Mouse (Mus musculus): ENCODE measurements around the gene Ankrd45. TPM values are rescaled to one million over a fixed set of nuclear protein-coding genes. Genes with fewer than 3 reads are reported as not detected.
"Not testable (repeated sequence)": the region's sequence is repeated elsewhere in the genome, so short reads cannot be mapped to it uniquely, and the experiment has no call there.

Ankrd45 gene
- polyA plus RNA-seq, 1 experiment from 2014 or later = 0.53 TPM

DNA sequence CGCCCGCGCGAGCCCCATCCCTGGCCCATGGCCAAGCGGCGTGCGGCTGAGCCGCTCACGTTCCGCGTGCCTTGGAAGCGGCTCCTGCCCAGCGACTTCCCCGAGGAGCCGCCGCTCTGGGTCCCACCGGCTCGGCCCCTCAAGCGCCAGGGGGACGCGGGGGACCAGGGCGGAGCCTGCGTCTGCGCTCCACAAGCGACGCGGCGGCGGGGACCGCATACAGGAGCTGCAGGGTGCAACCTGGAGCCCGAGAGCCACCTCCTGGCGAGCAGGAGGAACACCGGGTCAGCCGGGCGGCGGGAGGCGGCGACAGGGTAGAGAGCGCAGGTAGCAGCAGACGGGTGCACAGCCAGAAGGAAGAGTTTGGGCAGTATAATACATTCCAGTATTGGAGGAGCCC, 28.2 kb downstream of the Ankrd45 start:
- H3K27me3 ChIP-seq (replicated peaks; ENCODE audit: control insufficient read depth, insufficient read depth, low read length) = peaks cover 49% of the 10 kb centered on the region

DNA sequence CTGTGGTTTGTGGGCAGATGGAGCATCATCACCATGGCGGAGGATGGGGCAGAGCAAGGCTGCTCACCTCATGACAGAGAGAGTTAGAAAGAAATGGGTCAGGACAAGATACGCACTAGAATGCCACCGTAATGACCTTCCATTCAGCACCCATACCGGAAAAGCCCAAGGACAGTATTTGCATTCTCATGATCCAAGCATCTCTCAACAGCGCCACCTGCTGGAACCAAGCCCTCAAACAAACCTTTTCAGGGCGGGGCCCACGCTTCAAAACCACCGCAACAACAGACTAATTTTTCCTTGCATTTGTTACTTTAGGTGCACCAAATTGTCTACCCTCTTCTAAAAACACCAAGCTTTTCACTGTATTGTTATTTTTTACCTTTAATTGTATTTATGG, 38.2 kb downstream of the Ankrd45 start:
- H3K9ac ChIP-seq (ENCODE audit: low read depth, low read length) = no peak overlapping the region
- H3K36me3 ChIP-seq (ENCODE audit: control insufficient read depth, insufficient read depth, low read length) = no peaks in the 10 kb centered on the region
- H3K4me3 ChIP-seq (ENCODE audit: low read depth, low read length) = no peak overlapping the region
- H3K9me3 ChIP-seq (ENCODE audit: control insufficient read depth, low read length) = 0 out of 2 replicates have a peak, but pooled peaks cover 3% of the 10 kb centered on the region
- H3K27me3 ChIP-seq (replicated peaks; ENCODE audit: control insufficient read depth, insufficient read depth, low read length) = no peaks in the 10 kb centered on the region
- no peak overlapping the region for H3K27ac ChIP-seq (ENCODE audit: low read depth, low read length)
- no peaks in the 10 kb centered on the region for H3K4me1 ChIP-seq (replicated peaks; ENCODE audit: control insufficient read depth, insufficient read depth, low read length)
- no peak; the same call in 1 of the 2 replicates for ATAC-seq (replicated peaks; ENCODE audit: low FRiP score)
- no peak overlapping the region for H3K4me2 ChIP-seq
- peak; percentile 56 for DNase-seq (ENCODE audit: low spot score)
- WGBS = 36% methylated on average over 8 of the region's 8 CpGs

More for the DNA sequence above, 28.2 kb downstream of the Ankrd45 start:
- Histone ChIP-seq H3K4me3 (ENCODE audit: low read depth, low read length) (peak overlapping the region; percentile 57), H3K36me3 (ENCODE audit: control insufficient read depth, insufficient read depth, low read length) (no peaks in the 10 kb centered on the region), H3K4me2 (peak overlapping the region; percentile 78), H3K27ac (ENCODE audit: low read depth, low read length) (no peak overlapping the region), H3K4me1 (replicated peaks; ENCODE audit: control insufficient read depth, insufficient read depth, low read length) (no peaks in the 10 kb centered on the region), H3K9ac (ENCODE audit: low read depth, low read length) (peak overlapping the region; percentile 47; the same call in 1 of the 2 replicates), H3K9me3 (ENCODE audit: control insufficient read depth, low read length) (no peaks in the 10 kb centered on the region)
- peak; percentile 81 for DNase-seq (ENCODE audit: low spot score)
- WGBS = 2% methylated on average over 40 of the region's 40 CpGs
- peak; percentile 87 for ATAC-seq (replicated peaks; ENCODE audit: low FRiP score)

DNA sequence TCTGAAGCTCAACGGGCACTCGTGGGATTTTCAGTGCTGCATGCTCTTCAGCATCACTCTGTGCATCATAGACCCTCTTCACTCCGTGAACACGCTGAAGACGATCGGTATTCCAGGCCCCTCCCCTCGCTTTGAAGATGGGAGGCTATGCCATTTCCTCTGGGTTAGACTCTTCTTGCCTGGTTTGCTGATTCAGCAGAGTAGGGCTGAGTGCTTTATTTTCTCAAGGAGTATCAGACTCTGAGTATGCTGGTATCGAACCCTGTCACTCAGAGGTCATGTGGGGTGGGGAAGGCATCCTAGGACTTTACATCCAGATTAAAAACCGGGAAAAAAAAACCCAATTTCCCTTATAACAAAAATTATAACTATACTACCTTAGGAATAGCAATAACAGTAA, 39.9 kb downstream of the Ankrd45 start:
- DNase-seq (ENCODE audit: low spot score) = no peak
- Histone ChIP-seq H3K27ac (ENCODE audit: low read depth, low read length) (no peak overlapping the region), H3K36me3 (ENCODE audit: control insufficient read depth, insufficient read depth, low read length) (no peaks in the 10 kb centered on the region), H3K9me3 (ENCODE audit: control insufficient read depth, low read length) (0 out of 2 replicates have a peak, but pooled peaks cover 3% of the 10 kb centered on the region), H3K27me3 (replicated peaks; ENCODE audit: control insufficient read depth, insufficient read depth, low read length) (no peaks in the 10 kb centered on the region), H3K4me2 (no peak overlapping the region), H3K4me1 (replicated peaks; ENCODE audit: control insufficient read depth, insufficient read depth, low read length) (no peaks in the 10 kb centered on the region), H3K9ac (ENCODE audit: low read depth, low read length) (no peak overlapping the region), H3K4me3 (ENCODE audit: low read depth, low read length) (no peak overlapping the region)
- WGBS = 83% methylated on average over 9 of the region's 9 CpGs
- no peak for ATAC-seq (replicated peaks; ENCODE audit: low FRiP score)

DNA sequence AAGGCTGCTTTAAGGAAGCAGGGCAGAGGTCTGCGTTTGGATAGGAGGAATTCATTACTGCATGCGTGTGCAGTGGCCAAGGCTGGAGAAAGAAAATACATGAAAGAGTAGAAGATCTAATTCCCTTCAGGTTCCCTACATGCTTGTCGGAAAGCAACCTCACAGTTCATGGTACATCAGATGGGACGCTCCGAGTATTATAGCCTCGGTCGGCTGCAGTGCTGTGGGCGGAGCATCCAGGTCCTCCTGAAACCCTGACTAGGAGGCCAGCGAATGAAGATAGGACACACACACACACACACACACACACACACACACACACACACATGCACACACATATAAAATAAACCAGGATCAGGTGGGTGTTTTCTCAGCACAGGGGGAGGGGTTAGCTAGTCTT, 41.2 kb downstream of the Ankrd45 start:
- WGBS = 70% methylated on average over 9 of the region's 9 CpGs
- H3K4me2 ChIP-seq = no peak overlapping the region
- DNase-seq (ENCODE audit: low spot score) (no peak), ATAC-seq (replicated peaks; ENCODE audit: low FRiP score) (no peak)
- H3K27me3 ChIP-seq (replicated peaks; ENCODE audit: control insufficient read depth, insufficient read depth, low read length) = no peaks in the 10 kb centered on the region
- no peaks in the 10 kb centered on the region for H3K36me3 ChIP-seq (ENCODE audit: control insufficient read depth, insufficient read depth, low read length)
- H3K4me3 ChIP-seq (ENCODE audit: low read depth, low read length) = no peak overlapping the region
- H3K4me1 ChIP-seq (replicated peaks; ENCODE audit: control insufficient read depth, insufficient read depth, low read length) = no peaks in the 10 kb centered on the region
- H3K9ac ChIP-seq (ENCODE audit: low read depth, low read length) = no peak overlapping the region
- H3K9me3 ChIP-seq (ENCODE audit: control insufficient read depth, low read length) = 0 out of 2 replicates have a peak, but pooled peaks cover 3% of the 10 kb centered on the region
- no peak overlapping the region for H3K27ac ChIP-seq (ENCODE audit: low read depth, low read length)

DNA sequence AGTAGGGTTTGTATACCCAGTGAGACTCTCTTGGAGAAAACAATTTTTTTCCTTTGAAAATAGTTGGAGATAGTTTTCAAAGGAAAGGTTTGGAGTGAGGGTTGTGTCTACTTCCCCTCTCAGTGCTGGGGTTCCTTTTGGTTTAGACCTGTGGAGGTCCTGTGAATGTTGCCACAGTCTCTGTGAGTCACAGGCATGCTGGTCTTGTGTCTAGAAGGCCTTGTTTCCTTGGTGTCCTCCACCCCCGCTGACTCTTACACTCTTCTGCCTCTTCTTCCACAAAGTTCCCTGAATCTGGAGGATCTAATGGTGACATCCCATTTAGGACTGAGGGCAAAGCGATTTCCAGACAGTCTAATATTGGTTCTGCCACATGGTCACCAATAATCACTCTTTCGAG, 42.9 kb downstream of the Ankrd45 start:
- no peaks in the 10 kb centered on the region for H3K36me3 ChIP-seq (ENCODE audit: control insufficient read depth, insufficient read depth, low read length)
- WGBS = 81% methylated on average over 3 of the region's 3 CpGs
- H3K9me3 ChIP-seq (ENCODE audit: control insufficient read depth, low read length) = no peaks in the 10 kb centered on the region
- no peak for ATAC-seq (replicated peaks; ENCODE audit: low FRiP score)
- no peak overlapping the region for H3K9ac ChIP-seq (ENCODE audit: low read depth, low read length)
- no peaks in the 10 kb centered on the region for H3K4me1 ChIP-seq (replicated peaks; ENCODE audit: control insufficient read depth, insufficient read depth, low read length)
- H3K27me3 ChIP-seq (replicated peaks; ENCODE audit: control insufficient read depth, insufficient read depth, low read length) = no peaks in the 10 kb centered on the region
- H3K4me2 ChIP-seq = no peak overlapping the region
- H3K27ac ChIP-seq (ENCODE audit: low read depth, low read length) = no peak overlapping the region
- DNase-seq (ENCODE audit: low spot score) = no peak
- H3K4me3 ChIP-seq (ENCODE audit: low read depth, low read length) = no peak overlapping the region

DNA sequence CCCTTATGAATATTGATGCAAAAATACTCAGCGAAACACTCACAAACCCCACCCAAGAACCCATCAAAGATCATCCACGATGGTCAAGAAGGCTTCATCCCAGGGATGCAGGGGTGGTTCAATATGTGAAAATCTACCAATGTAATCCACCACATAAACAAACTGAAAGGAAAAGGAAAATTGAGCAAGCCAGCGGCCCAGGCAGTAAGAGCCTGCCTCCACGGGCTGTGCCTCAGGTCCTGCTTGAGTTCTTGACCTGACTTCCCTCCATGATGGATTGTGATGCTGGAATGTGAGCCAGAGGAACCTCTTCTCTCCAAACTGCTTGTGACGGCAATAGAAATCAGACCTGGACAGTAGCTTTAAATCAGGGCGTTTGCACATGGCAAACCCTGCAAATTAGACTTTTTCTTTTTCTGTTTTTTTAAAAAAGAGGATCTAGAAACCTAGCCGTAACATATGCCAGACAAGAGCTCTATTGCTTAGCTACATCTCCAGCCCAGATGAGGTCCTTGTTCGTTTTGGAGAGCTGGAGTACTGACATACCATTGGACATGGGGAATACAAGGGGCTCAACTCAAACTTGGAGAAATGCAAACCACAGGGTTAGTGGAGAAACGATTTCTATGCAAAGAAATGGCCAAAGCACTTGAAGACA, 47.9 kb downstream of the Ankrd45 start:
- Histone ChIP-seq H3K4me1 (replicated peaks; ENCODE audit: control insufficient read depth, insufficient read depth, low read length) (no peaks in the 10 kb centered on the region), H3K4me3 (ENCODE audit: low read depth, low read length) (no peak overlapping the region), H3K4me2 (no peak overlapping the region), H3K36me3 (ENCODE audit: control insufficient read depth, insufficient read depth, low read length) (no peaks in the 10 kb centered on the region), H3K27ac (ENCODE audit: low read depth, low read length) (no peak overlapping the region), H3K9ac (ENCODE audit: low read depth, low read length) (no peak overlapping the region), H3K27me3 (replicated peaks; ENCODE audit: control insufficient read depth, insufficient read depth, low read length) (no peaks in the 10 kb centered on the region), H3K9me3 (ENCODE audit: control insufficient read depth, low read length) (no peaks in the 10 kb centered on the region)
- ATAC-seq (replicated peaks; ENCODE audit: low FRiP score) = no peak
- 70% methylated on average over 9 of the region's 9 CpGs for WGBS
- DNase-seq (ENCODE audit: low spot score) = no peak

DNA sequence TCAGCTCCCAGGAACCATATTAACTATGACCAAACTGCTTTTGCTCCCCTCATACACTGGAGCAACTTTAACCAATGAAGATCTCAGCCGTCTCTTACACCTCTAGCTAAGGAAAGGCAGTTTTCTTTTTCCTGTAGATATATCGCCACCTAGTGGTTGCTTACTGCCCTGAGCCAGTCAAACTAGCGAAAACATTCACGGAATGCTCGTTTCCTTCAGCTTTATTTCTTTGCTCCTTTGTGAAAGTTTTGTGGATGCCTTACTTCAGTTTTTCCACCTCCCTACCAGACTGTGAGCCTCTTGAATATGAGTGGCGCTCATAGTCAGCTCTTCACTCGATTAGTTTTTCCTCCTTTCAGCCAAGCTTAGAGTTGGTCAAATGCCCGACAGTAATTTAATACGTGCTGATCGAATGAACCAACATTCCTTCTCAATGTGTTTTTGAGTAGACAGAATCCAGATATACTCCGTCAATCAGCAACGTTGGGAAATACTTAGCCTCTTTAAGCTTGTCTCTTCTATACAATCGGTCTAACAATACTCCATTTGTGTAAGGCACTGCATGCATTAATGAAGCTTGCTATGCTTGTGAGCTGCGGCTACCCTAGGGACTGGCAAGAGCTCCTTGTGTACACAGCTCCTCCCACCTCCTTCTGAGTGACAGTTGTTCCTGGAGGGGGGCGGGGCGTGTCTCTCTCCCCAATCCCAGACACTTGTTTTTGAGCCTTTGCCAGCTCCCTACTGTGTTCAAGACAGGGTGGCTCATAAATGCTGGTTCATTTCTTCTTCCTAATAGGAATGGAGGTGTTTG, 53.3 kb downstream of the Ankrd45 start:
- Histone ChIP-seq H3K4me1 (replicated peaks; ENCODE audit: control insufficient read depth, insufficient read depth, low read length) (no peaks in the 10 kb centered on the region; the same call in 1 of the 2 replicates), H3K4me2 (peak overlapping the region; percentile 83), H3K9ac (ENCODE audit: low read depth, low read length) (peak overlapping the region; percentile 70), H3K9me3 (ENCODE audit: control insufficient read depth, low read length) (no peaks in the 10 kb centered on the region), H3K4me3 (ENCODE audit: low read depth, low read length) (peak overlapping the region; percentile 56), H3K27me3 (replicated peaks; ENCODE audit: control insufficient read depth, insufficient read depth, low read length) (no peaks in the 10 kb centered on the region), H3K36me3 (ENCODE audit: control insufficient read depth, insufficient read depth, low read length) (no peaks in the 10 kb centered on the region), H3K27ac (ENCODE audit: low read depth, low read length) (no peak overlapping the region)
- under 1% methylated on average over 16 of the region's 16 CpGs for WGBS
- ATAC-seq (replicated peaks; ENCODE audit: low FRiP score) = peak; percentile 97
- DNase-seq (ENCODE audit: low spot score) = peak; percentile 74

DNA sequence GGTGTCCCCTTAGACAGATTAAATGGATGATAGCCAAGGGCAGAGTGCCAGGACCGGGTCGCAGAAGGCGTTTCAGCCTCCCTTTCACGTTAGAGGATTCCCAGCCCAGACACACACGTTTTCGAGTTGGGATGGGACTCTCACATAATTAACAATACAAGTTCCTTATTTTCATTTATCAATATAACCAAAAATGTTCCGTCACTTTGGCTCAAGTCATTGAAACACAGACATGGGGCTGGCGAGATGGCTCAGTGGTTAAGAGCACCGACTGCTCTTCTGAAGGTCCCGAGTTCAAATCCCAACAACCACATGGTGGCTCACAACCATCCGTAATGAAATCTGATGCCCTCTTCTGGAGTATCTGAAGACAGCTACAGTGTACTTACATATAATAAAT, 53.9 kb downstream of the Ankrd45 start:
- not testable (repeated sequence) for H3K27me3 ChIP-seq (replicated peaks; ENCODE audit: control insufficient read depth, insufficient read depth, low read length); ATAC-seq (replicated peaks; ENCODE audit: low FRiP score); H3K27ac ChIP-seq (ENCODE audit: low read depth, low read length); DNase-seq (ENCODE audit: low spot score); H3K4me1 ChIP-seq (replicated peaks; ENCODE audit: control insufficient read depth, insufficient read depth, low read length); H3K36me3 ChIP-seq (ENCODE audit: control insufficient read depth, insufficient read depth, low read length); H3K9me3 ChIP-seq (ENCODE audit: control insufficient read depth, low read length)
- peak overlapping the region; percentile 70; the same call in 1 of the 2 replicates for H3K9ac ChIP-seq (ENCODE audit: low read depth, low read length)
- WGBS = 57% methylated on average over 11 of the region's 11 CpGs
- peak overlapping the region; percentile 83 for H3K4me2 ChIP-seq
- peak overlapping the region; percentile 56; the same call in 1 of the 2 replicates for H3K4me3 ChIP-seq (ENCODE audit: low read depth, low read length)

Measured in liver, embryonic 11.5 days (tissue).